Mouse (Mus musculus) neural tube, embryonic 13.5 days (tissue): ENCODE data around the gene Irf8. TPM values are rescaled to one million over a fixed set of nuclear protein-coding genes. Genes with fewer than 3 reads are reported as not detected.

Source experiments
- ATAC-seq: fragments of 200-750 bp; cut with Nextera tagmentation; 2 replicates; pipeline ENCODE4 v1.8.0; 2017; ENCODE audit warnings: low read depth, mild to moderate bottlenecking, moderate TSS enrichment, moderate library complexity
- H3K27ac ChIP-seq: fragments of 300-500 bp; sonication (generic); replicated peaks from 2 replicates; pipeline ENCODE4 v1.5.1; 2015; ENCODE audit warnings: moderate library complexity, mild to moderate bottlenecking, inconsistent platforms
- H3K27me3 ChIP-seq: fragments of 300-500 bp; sonication (generic); 2 replicates; pipeline ENCODE4 v1.6.1; 2015; ENCODE audit warnings: mild to moderate bottlenecking, inconsistent platforms
- H3K36me3 ChIP-seq: fragments of 300-500 bp; sonication (generic); 2 replicates; pipeline ENCODE4 v1.6.1; 2015; ENCODE audit warnings: mild to moderate bottlenecking, inconsistent platforms
- H3K4me1 ChIP-seq: fragments of 300-500 bp; sonication (generic); replicated peaks from 2 replicates; pipeline ENCODE4 v1.6.1; 2015; ENCODE audit warnings: inconsistent platforms
- H3K4me2 ChIP-seq: fragments of 300-500 bp; sonication (generic); 2 replicates; pipeline ENCODE4 v1.6.1; 2015; ENCODE audit warnings: inconsistent platforms, mild to moderate bottlenecking, moderate library complexity
- H3K4me3 ChIP-seq: fragments of 300-500 bp; sonication (generic); 2 replicates; pipeline ENCODE4 v1.5.1; 2015; ENCODE audit warnings: mild to moderate bottlenecking, inconsistent platforms
- H3K9ac ChIP-seq: fragments of 300-500 bp; sonication (generic); 2 replicates; pipeline ENCODE4 v1.6.1; 2015; ENCODE audit warnings: moderate library complexity, mild to moderate bottlenecking, inconsistent platforms
- H3K9me3 ChIP-seq: fragments of 300-500 bp; sonication (generic); 2 replicates; pipeline ENCODE4 v1.6.1; 2016; ENCODE audit warnings: inconsistent platforms
- WGBS: fragments of 180-500 bp; shearing (Covaris S2); methylation state at CpG from one replicate; pipeline ENCODE4 v1.1.7; 2015; 5-methylcytosine and 5-hydroxymethylcytosine counted together
- polyA plus RNA-seq: library from polyadenylated mRNA; unstranded; fragments of >200 nt; fragmentation: Nextera tagmentation; extraction: Ambion mirVana; gene quantifications from 2 replicates; pipeline ENCODE4 v1.2.1, GENCODE M21; 2015

Irf8 gene
- polyA plus RNA-seq, 1 experiment from 2014 or later: 4.9 TPM

DNA sequence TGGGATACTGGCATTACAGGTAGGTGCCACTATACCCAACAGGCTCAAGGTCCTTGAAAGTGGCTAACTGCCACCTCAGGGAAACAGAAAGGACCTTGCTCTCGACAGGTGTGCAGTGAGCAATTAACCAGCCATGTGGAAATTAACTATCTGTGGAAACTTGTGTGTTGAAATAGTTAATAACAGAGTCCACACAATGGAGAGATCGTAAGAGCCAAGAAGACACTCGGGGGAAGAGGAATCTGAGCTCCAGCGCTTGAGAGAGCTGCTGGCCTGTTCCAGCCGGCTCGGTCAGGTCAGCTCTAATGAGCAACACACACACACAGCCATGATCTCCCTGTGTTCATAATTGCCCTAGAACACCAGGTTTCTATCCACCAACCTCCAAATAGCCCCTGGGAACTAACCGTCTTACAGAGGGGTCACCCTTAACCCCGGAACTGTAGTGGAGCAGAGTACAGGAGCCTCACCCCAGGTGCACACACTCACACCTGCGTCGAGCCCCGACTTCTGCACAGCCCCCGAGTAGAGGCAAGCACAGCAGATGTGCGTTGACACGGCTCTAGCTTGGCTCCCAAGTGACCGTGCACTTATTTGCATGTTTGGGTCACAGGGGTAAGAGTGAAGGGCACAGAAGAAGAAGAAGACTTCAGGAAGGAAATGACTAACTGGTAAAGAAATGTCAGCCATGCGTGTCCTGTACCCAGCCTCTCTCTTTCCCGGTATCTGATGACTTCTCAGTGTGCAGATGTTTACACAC is 11.2 kb upstream of the Irf8 start:
- Histone ChIP-seq H3K4me1 (no peaks in the 10 kb centered on the region), H3K27ac (no peak overlapping the region), H3K4me2 (no peak overlapping the region), H3K36me3 (no peaks in the 10 kb centered on the region), H3K9ac (no peak overlapping the region), H3K4me3 (no peak overlapping the region), H3K9me3 (no peaks in the 10 kb centered on the region), H3K27me3 (no peaks in the 10 kb centered on the region)
- WGBS: 82% methylated on average over 17 of the region's 17 CpGs
- no peak for ATAC-seq

DNA sequence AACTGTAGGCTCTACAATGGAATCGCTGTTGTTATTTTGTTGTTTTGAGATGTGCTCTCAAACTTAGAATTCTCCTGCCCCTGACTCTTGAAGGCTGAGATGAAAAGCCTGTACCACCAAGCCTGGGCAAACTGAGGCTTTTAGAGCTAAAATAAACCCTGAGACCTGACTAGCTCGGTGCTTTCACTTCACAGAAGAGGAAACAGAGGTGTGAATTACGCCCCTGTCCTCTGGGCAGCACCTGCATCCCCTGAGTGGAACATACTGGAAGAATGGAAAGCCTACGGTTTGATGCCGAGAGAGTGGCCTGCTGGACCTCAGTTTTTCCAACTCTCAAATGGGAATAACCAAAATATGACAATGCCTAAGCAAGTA is 10.6 kb upstream of the Irf8 start:
- no peak overlapping the region for H3K9ac ChIP-seq
- 86% methylated on average over 5 of the region's 5 CpGs for WGBS
- no peak overlapping the region for H3K4me2 ChIP-seq
- H3K9me3 ChIP-seq: no peaks in the 10 kb centered on the region
- no peaks in the 10 kb centered on the region for H3K27me3 ChIP-seq
- H3K36me3 ChIP-seq: no peaks in the 10 kb centered on the region
- no peak overlapping the region for H3K27ac ChIP-seq
- no peak for ATAC-seq
- H3K4me3 ChIP-seq: no peak overlapping the region
- H3K4me1 ChIP-seq: no peaks in the 10 kb centered on the region

DNA sequence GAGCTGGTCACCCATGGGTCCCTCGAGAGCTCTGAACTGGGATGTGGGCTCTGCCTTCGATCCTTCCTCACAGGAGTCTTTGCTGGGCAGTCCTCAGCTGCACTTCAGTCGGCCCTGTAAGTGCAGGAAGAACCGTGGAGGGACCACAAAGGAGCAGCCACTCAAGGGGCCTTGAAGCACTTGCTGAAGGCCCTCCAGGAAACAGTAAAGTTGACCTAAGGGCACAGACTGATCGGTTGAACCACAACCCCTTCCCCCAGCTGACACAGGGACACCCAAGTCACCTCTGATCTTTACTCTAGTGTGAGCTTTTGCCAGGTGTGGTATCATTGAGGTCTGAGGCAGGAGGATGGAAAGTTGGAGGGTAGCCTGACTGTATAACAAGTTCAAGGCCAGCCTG is 10.1 kb upstream of the Irf8 start:
- Histone ChIP-seq H3K4me1 (no peaks in the 10 kb centered on the region), H3K4me2 (no peak overlapping the region), H3K9ac (no peak overlapping the region), H3K9me3 (no peaks in the 10 kb centered on the region), H3K27ac (no peak overlapping the region), H3K36me3 (no peaks in the 10 kb centered on the region), H3K27me3 (no peaks in the 10 kb centered on the region), H3K4me3 (no peak overlapping the region)
- WGBS: 73% methylated on average over 5 of the region's 5 CpGs
- ATAC-seq: no peak

DNA sequence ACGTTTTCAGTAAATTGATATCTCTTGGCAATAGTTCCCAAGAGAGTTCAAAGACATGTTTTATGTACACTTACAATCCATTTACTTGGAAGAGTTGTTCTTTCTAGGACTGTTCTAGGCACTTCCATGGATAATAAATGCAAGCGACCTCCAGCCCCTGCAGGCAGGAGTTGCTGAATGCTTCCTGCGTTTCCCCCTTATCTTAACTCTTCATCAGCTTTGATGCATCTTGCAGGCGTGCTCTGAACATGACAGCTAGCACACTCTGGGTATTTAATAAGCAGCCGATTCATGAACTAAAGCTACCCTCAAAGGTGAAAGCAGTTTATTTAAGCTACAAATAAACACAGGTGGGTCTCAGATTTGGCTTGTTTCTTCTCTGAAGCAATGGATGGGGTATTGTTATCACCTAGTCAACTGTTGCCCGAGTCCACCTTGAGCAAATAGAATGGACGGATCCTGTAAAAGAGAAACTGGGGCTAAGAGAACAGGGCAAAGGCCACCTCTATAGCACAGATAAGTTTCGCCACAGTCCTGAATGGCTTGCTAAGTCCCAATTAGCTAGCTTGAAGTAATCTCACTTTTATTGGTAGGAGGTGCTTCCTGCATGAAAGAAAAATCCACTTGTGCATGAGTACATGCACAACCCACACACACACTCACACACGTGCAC is 7.5 kb upstream of the Irf8 start:
- Histone ChIP-seq H3K27me3 (peaks cover 6% of the 10 kb centered on the region), H3K9me3 (no peaks in the 10 kb centered on the region), H3K27ac (no peak overlapping the region), H3K4me3 (no peak overlapping the region), H3K36me3 (no peaks in the 10 kb centered on the region), H3K4me2 (no peak overlapping the region), H3K4me1 (peaks cover 7% of the 10 kb centered on the region), H3K9ac (no peak overlapping the region)
- 83% methylated on average over 9 of the region's 9 CpGs for WGBS
- ATAC-seq: no peak

DNA sequence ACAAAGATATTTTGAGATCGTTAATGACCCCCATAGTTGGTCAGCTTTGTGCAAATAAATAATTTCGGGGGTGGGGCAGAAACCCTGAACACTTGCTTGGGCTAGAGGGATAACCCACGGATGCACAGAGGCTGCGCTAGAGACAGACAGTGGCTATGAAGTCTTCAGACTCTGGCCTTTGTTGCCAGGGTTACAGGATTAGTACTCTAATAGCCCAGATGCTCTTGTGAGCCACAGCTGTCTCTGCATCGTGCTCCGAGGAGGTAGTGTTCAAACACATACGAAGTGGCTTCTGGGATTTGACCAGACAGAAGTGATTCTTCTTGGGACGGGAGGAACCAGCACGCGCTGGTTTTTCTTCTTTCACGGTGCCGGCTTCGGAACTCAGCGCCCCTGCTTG is 4.6 kb upstream of the Irf8 start:
- no peak overlapping the region for H3K9ac ChIP-seq
- peaks cover 31% of the 10 kb centered on the region for H3K27me3 ChIP-seq
- no peak overlapping the region for H3K27ac ChIP-seq
- no peaks in the 10 kb centered on the region for H3K9me3 ChIP-seq
- no peak for ATAC-seq
- peak overlapping the region; percentile 29; the same call in 1 of the 2 replicates for H3K4me2 ChIP-seq
- WGBS: 37% methylated on average over 14 of the region's 14 CpGs
- H3K4me3 ChIP-seq: no peak overlapping the region
- peaks cover 18% of the 10 kb centered on the region for H3K4me1 ChIP-seq
- H3K36me3 ChIP-seq: no peaks in the 10 kb centered on the region

DNA sequence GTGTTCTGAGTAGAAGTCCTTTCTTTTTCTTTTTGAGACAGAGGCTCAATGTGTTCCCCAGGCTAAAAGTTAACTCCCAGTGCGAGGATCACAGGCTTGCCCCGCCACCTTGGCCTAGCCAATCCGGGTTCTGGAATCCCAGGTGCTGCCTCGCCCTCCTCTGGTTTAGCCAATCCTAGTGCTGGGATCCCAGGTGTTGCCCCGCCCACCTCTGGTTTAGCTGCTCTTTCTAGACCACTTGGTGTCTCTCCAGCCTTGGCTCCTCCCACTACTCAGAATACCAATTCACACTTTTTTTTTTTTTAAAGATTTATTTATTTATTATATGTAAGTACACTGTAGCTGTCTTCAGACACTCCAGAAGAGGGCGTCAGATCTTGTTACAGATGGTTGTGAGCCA is 4.1 kb upstream of the Irf8 start:
- peaks cover 21% of the 10 kb centered on the region for H3K4me1 ChIP-seq
- no peak for ATAC-seq
- no peak overlapping the region for H3K4me3 ChIP-seq
- H3K9me3 ChIP-seq: no peaks in the 10 kb centered on the region
- H3K9ac ChIP-seq: no peak overlapping the region
- no peaks in the 10 kb centered on the region for H3K36me3 ChIP-seq
- peak overlapping the region; percentile 29; the same call in 1 of the 2 replicates for H3K4me2 ChIP-seq
- H3K27ac ChIP-seq: no peak overlapping the region
- WGBS: 31% methylated on average over 6 of the region's 6 CpGs
- peaks cover 35% of the 10 kb centered on the region for H3K27me3 ChIP-seq

DNA sequence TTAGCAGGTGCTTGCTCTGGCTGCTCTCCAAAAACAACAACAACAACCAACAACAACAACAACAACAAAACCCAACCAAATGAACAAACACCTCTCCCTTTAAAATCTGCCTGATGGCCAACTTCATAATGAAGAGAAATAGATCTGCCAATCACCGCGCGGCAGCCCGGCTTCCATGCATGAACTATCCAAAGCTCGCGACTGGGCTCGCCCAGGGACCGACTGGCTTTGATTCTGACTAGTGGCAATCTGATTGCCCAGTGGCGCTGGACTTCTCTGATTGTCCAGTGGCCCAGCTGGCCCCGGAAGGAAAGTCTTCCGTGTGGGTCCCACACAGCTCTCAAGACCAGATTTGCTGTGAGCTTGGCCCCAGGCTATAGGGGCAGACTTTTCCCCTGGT is 328 bp downstream of the Irf8 start:
- Histone ChIP-seq H3K9ac (peak overlapping the region; percentile 67), H3K27me3 (peaks cover 48% of the 10 kb centered on the region), H3K4me1 (peaks cover 25% of the 10 kb centered on the region), H3K4me2 (peak overlapping the region; percentile 97), H3K9me3 (no peaks in the 10 kb centered on the region), H3K4me3 (peak overlapping the region; percentile 50), H3K36me3 (no peaks in the 10 kb centered on the region), H3K27ac (no peak overlapping the region)
- peak; percentile 44; the same call in 1 of the 2 replicates for ATAC-seq
- 2% methylated on average over 11 of the region's 11 CpGs for WGBS

DNA sequence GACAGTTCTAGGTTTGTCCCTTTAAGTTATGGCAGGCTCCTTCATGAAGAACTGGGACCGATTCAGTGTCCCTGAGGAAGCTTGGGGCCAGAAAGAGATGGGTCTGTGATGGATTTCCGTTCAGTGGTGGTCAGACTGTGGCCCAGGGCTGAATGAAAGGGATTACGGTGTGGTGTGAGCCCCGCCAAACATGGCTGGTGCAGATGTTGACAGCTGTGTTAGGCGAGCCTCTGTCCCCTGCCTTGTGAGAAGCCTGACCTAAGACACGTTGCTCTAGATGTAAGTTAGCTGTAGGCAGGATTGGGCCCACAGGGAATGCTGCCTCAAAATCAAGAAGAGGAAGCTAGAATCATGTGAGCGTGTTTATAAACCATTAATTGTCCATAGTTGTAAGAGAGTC is 1.0 kb downstream of the Irf8 start:
- no peak overlapping the region for H3K4me2 ChIP-seq

DNA sequence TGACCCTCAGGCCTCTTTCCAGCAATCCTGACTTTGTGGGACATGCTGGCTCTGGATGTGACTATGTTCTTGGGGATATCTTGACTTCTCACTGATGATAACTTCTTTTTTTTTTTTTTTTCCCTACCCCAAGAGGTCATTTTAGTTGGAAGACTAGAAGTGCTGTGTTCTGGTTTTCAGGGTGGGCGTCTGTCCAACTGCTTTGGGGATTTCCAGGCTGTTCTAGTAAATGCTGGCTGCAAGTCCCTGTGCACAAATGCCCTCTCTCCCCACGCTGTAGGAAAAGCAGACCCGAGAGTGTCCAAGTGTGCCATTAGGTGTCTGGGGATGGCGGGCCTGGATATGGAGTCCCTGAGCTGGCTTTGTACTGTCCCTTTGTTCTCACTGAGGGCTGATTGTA is 2.6 kb downstream of the Irf8 start:
- Histone ChIP-seq H3K36me3 (no peaks in the 10 kb centered on the region), H3K4me1 (peaks cover 20% of the 10 kb centered on the region), H3K9me3 (no peaks in the 10 kb centered on the region), H3K4me3 (no peak overlapping the region), H3K9ac (no peak overlapping the region), H3K27ac (no peak overlapping the region), H3K4me2 (no peak overlapping the region), H3K27me3 (peaks cover 41% of the 10 kb centered on the region)
- WGBS: 70% methylated on average over 4 of the region's 4 CpGs
- ATAC-seq: no peak

More for the DNA sequence above, 1.0 kb downstream of the Irf8 start:
- no peak overlapping the region for H3K27ac ChIP-seq
- peaks cover 20% of the 10 kb centered on the region for H3K4me1 ChIP-seq
- H3K9me3 ChIP-seq: no peaks in the 10 kb centered on the region
- WGBS: 66% methylated on average over 7 of the region's 7 CpGs
- H3K9ac ChIP-seq: no peak overlapping the region
- 0 out of 2 replicates have a peak overlapping the region, but pooled peaks have one; percentile 50 for H3K4me3 ChIP-seq
- no peaks in the 10 kb centered on the region for H3K36me3 ChIP-seq
- peaks cover 48% of the 10 kb centered on the region for H3K27me3 ChIP-seq
- ATAC-seq: no peak

DNA sequence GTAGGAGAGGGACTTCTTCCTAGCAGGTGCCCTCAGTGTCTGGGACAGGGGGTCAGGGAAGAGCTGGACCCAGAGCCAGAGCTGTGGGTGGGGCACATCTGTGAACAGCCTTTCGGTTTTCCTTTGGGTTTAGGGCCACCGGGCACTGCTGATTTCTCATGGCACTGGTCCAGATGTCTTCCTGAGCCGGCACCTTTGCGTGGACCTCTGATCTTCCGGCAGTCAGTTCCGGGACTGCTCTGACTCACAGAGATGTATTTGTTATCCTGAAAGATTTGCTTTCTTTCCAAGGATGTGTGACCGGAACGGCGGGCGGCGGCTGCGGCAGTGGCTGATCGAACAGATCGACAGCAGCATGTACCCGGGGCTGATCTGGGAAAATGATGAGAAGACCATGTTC is 3.4 kb downstream of the Irf8 start:
- H3K36me3 ChIP-seq: no peaks in the 10 kb centered on the region
- 90% methylated on average over 15 of the region's 15 CpGs for WGBS
- H3K4me1 ChIP-seq: peaks cover 20% of the 10 kb centered on the region
- no peak overlapping the region for H3K4me3 ChIP-seq
- no peak overlapping the region for H3K27ac ChIP-seq
- no peak overlapping the region for H3K4me2 ChIP-seq
- H3K27me3 ChIP-seq: peaks cover 33% of the 10 kb centered on the region
- H3K9me3 ChIP-seq: no peaks in the 10 kb centered on the region
- H3K9ac ChIP-seq: no peak overlapping the region
- no peak for ATAC-seq

DNA sequence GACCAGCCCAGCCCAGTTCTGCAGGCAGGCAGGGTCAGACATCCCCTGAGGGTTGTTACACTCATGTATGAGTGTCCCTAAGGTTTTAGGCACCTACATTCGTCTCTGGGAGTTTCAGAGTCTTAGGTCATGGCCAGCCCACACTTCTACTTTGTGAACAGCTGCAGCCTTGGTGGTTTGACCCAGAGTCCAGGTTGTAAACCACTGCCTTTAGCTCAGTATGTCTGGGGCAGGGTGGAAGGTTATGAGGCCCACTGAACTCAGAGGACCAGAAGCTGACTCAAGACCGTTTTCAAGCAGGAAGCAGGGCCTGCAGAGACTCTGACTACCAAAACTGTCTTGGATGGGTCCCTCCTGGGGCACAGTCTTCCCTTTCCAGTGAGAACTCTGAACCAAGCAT is 4.4 kb downstream of the Irf8 start:
- no peak overlapping the region for H3K4me3 ChIP-seq
- H3K27ac ChIP-seq: no peak overlapping the region
- no peaks in the 10 kb centered on the region for H3K9me3 ChIP-seq
- no peak for ATAC-seq
- H3K4me1 ChIP-seq: peaks cover 17% of the 10 kb centered on the region
- no peak overlapping the region for H3K9ac ChIP-seq
- WGBS: 73% methylated on average over 2 of the region's 2 CpGs
- no peak overlapping the region for H3K4me2 ChIP-seq
- H3K27me3 ChIP-seq: peaks cover 22% of the 10 kb centered on the region
- H3K36me3 ChIP-seq: no peaks in the 10 kb centered on the region

DNA sequence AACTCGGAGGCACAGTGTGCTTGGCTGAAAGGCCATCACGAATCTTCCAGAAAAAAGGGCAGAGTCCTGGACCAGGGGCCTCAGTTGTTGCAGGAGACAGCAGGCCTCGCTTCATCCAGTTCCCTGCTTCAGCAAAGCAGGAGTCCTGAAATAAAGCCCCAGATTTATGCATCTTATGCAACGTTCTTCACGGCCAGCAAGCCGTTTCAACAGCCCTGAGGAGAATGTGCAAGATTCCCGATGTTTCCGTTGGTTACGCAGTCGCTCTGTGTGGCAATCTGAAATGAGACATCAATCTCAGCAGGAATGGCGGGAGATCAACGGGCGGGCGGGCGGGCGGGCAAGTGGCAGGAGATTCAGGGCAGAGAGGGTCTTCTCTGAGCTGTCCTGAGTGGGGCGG is 4.8 kb downstream of the Irf8 start:
- H3K4me1 ChIP-seq: peaks cover 13% of the 10 kb centered on the region
- H3K4me3 ChIP-seq: no peak overlapping the region
- 48% methylated on average over 17 of the region's 17 CpGs for WGBS
- H3K27me3 ChIP-seq: peaks cover 19% of the 10 kb centered on the region
- H3K36me3 ChIP-seq: no peaks in the 10 kb centered on the region
- H3K9ac ChIP-seq: no peak overlapping the region
- no peak overlapping the region for H3K4me2 ChIP-seq
- no peak for ATAC-seq
- H3K27ac ChIP-seq: no peak overlapping the region
- no peaks in the 10 kb centered on the region for H3K9me3 ChIP-seq
